Mouse (Mus musculus) megakaryocyte, embryonic 14.5 days (primary cell): Measurements from ENCODE around the gene Ttc29.

Experiments
- FLI1 ChIP-seq: IDR thresholded peaks from 2 replicates; pipeline ENCODE4 v1.6.1; 2012; ENCODE audit warnings: low read length, inconsistent platforms, mixed read lengths
- GATA1 ChIP-seq: IDR thresholded peaks from 3 replicates; pipeline ENCODE4 v1.6.1; 2012; ENCODE audit warnings: mixed read lengths, low read length, inconsistent platforms, borderline replicate concordance

GRCm38 (mm10) chr8:78436661-78437060 is 223.6 kb downstream of the Ttc29 start:
- TF ChIP-seq GATA1 (no peak), FLI1 (no peak)
